Mouse (Mus musculus) heart, postnatal 36 days (tissue): ENCODE measurements at regions not wholly inside any gene's neighbourhood (a gene's known extent, or its start where the extent isn't known, plus 50 kb on each side); places are given as distances from the start of the nearest gene placed in this dataset.

Experiments used
- DNase-seq, 2 experiments: peaks; one replicate each; pipeline ENCODE4 v3.0.0; 2021 to 2022
- intact Hi-C: fragments of 180-260 bp; cut with DNase I; formaldehyde crosslinking; loops from one replicate; pipeline ENCODE4 v1.15.1; 2025

GRCm38 (mm10) chr4:93986189-93986588 is 570.2 kb upstream of the Gm10306 start:
- intact Hi-C loops: no loop called here
- no peak for DNase-seq

- no peak for DNase-seq
- intact Hi-C loops: no loop called here
Measured at GRCm38 (mm10) chr4:93990273-93990869, 566.0 kb upstream of the Gm10306 start.

GRCm38 (mm10) chr4:94005818-94006217 is 550.5 kb upstream of the Gm10306 start:
- intact Hi-C loops: no loop called here

GRCm38 (mm10) chr4:94007088-94007768 is 549.1 kb upstream of the Gm10306 start:
- intact Hi-C loops: no loop called here

More at GRCm38 (mm10) chr4:94005818-94006217, 550.5 kb upstream of the Gm10306 start:
- DNase-seq: no peak

GRCm38 (mm10) chr4:94015713-94016112 is 540.6 kb upstream of the Gm10306 start:
- intact Hi-C loops: no loop called here
- DNase-seq: no peak

More at GRCm38 (mm10) chr4:94007088-94007768, 549.1 kb upstream of the Gm10306 start:
- no peak for DNase-seq

- DNase-seq: no peak
- intact Hi-C loops: no loop called here
Measured at GRCm38 (mm10) chr4:94017702-94018101, 538.6 kb upstream of the Gm10306 start.

- intact Hi-C loops: no loop called here
- DNase-seq: no peak
Measured at GRCm38 (mm10) chr4:94049629-94050310, 506.6 kb upstream of the Gm10306 start.

GRCm38 (mm10) chr4:94052249-94053162 is 503.8 kb upstream of the Gm10306 start:
- no peak for DNase-seq
- intact Hi-C loops: no loop called here

- intact Hi-C loops: no loop called here
- no peak for DNase-seq
Measured at GRCm38 (mm10) chr4:94073178-94073870, 483.0 kb upstream of the Gm10306 start.

- intact Hi-C loops: no loop called here
- DNase-seq: no peak
Measured at GRCm38 (mm10) chr4:94082839-94083238, 473.5 kb upstream of the Gm10306 start.

GRCm38 (mm10) chr4:94094379-94094778 is 462.0 kb upstream of the Gm10306 start:
- intact Hi-C loops: no loop called here
- no peak for DNase-seq

- no peak for DNase-seq
- intact Hi-C loops: no loop called here
Measured at GRCm38 (mm10) chr4:94106941-94107340, 449.4 kb upstream of the Gm10306 start.

GRCm38 (mm10) chr4:94116881-94117280 is 439.5 kb upstream of the Gm10306 start:
- no peak for DNase-seq
- intact Hi-C loops: no loop called here

- no peak for DNase-seq
- intact Hi-C loops: loop anchor here (5.0 kb wide), 1 partner anchor 393 kb away; no protein-coding TSS in a partner anchor
Measured at GRCm38 (mm10) chr4:94124177-94124576, 432.2 kb upstream of the Gm10306 start.

- DNase-seq: no peak
- intact Hi-C loops: no loop called here
Measured at GRCm38 (mm10) chr4:94137921-94138320, 418.4 kb upstream of the Gm10306 start.

GRCm38 (mm10) chr4:94144901-94145801 is 411.2 kb upstream of the Gm10306 start:
- intact Hi-C loops: no loop called here
- no peak for DNase-seq

- no peak for DNase-seq
- intact Hi-C loops: no loop called here
Measured at GRCm38 (mm10) chr4:94147964-94148533, 408.3 kb upstream of the Gm10306 start.

GRCm38 (mm10) chr4:94149056-94149455 is 407.3 kb upstream of the Gm10306 start:
- intact Hi-C loops: no loop called here
- DNase-seq: no peak

- intact Hi-C loops: no loop called here
- DNase-seq: no peak
Measured at GRCm38 (mm10) chr4:94160620-94161019, 395.7 kb upstream of the Gm10306 start.
